Mouse (Mus musculus): ENCODE results near the gene Mei1.
"Not testable (repeated sequence)": the region's sequence is repeated elsewhere in the genome, so short reads cannot be mapped to it uniquely, and the experiment has no call there.

Gene Mei1

GRCm38 (mm10) chr15:82081161-82081560 is 11.4 kb downstream of the Mei1 start:
- in situ Hi-C loops (cut with MboI; ENCODE audit: low sequenced_read_pairs): no loop called here

- in situ Hi-C loops (cut with MboI; ENCODE audit: low sequenced_read_pairs): no loop called here
Measured at GRCm38 (mm10) chr15:82085606-82086005, 15.8 kb downstream of the Mei1 start.

GRCm38 (mm10) chr15:82086131-82086530 is 16.3 kb downstream of the Mei1 start:
- in situ Hi-C loops (cut with MboI; ENCODE audit: low sequenced_read_pairs): no loop called here

GRCm38 (mm10) chr15:82087266-82087665 is 17.5 kb downstream of the Mei1 start:
- in situ Hi-C loops (cut with MboI; ENCODE audit: low sequenced_read_pairs): no loop called here

GRCm38 (mm10) chr15:82091061-82091460 is 21.3 kb downstream of the Mei1 start:
- in situ Hi-C loops (cut with MboI; ENCODE audit: low sequenced_read_pairs): no loop called here

- in situ Hi-C loops (cut with MboI; ENCODE audit: low sequenced_read_pairs): no loop called here
Measured at GRCm38 (mm10) chr15:82106953-82107555, 37.3 kb downstream of the Mei1 start.

GRCm38 (mm10) chr15:82120544-82120943 is 50.7 kb downstream of the Mei1 start:
- in situ Hi-C loops (cut with MboI; ENCODE audit: low sequenced_read_pairs): no loop called here

- in situ Hi-C loops (cut with MboI; ENCODE audit: low sequenced_read_pairs): not testable (repeated sequence)
Measured at GRCm38 (mm10) chr15:82126690-82127089, 56.9 kb downstream of the Mei1 start.

- in situ Hi-C loops (cut with MboI; ENCODE audit: low sequenced_read_pairs): no loop called here
Measured at GRCm38 (mm10) chr15:82127426-82128374, 57.9 kb downstream of the Mei1 start, which contains the start of gene Ccdc134. Gene Ccdc134 (plus strand): TSS chr15:82127922.

GRCm38 (mm10) chr15:82128398-82128797 is 58.6 kb downstream of the Mei1 start:
- in situ Hi-C loops (cut with MboI; ENCODE audit: low sequenced_read_pairs): no loop called here

- in situ Hi-C loops (cut with MboI; ENCODE audit: low sequenced_read_pairs): no loop called here
Measured at GRCm38 (mm10) chr15:82130599-82130998, 60.8 kb downstream of the Mei1 start.

- in situ Hi-C loops (cut with MboI; ENCODE audit: low sequenced_read_pairs): no loop called here
Measured at GRCm38 (mm10) chr15:82135372-82135771, 65.6 kb downstream of the Mei1 start.

GRCm38 (mm10) chr15:82138565-82138964 is 68.8 kb downstream of the Mei1 start:
- in situ Hi-C loops (cut with MboI; ENCODE audit: low sequenced_read_pairs): no loop called here

- in situ Hi-C loops (cut with MboI; ENCODE audit: low sequenced_read_pairs): no loop called here
Measured at GRCm38 (mm10) chr15:82139196-82139595, 69.4 kb downstream of the Mei1 start.

- in situ Hi-C loops (cut with MboI; ENCODE audit: low sequenced_read_pairs): loop anchor here (5.0 kb wide), 1 partner anchor 97 kb away; no protein-coding TSS in a partner anchor
Measured at GRCm38 (mm10) chr15:82140355-82140754, 70.6 kb downstream of the Mei1 start.

- in situ Hi-C loops (cut with MboI; ENCODE audit: low sequenced_read_pairs): loop anchor here (5.0 kb wide), 1 partner anchor 93 kb away; no protein-coding TSS in a partner anchor
Measured at GRCm38 (mm10) chr15:82144157-82144556, 74.4 kb downstream of the Mei1 start.

- in situ Hi-C loops (cut with MboI; ENCODE audit: low sequenced_read_pairs): no loop called here
Measured at GRCm38 (mm10) chr15:82145408-82145807, 75.6 kb downstream of the Mei1 start.

- in situ Hi-C loops (cut with MboI; ENCODE audit: low sequenced_read_pairs): no loop called here
Measured at GRCm38 (mm10) chr15:82145851-82146769, 76.3 kb downstream of the Mei1 start.

- in situ Hi-C loops (cut with MboI; ENCODE audit: low sequenced_read_pairs): no loop called here
Measured at GRCm38 (mm10) chr15:82146770-82147610, 77.2 kb downstream of the Mei1 start, which contains the start of gene Srebf2. Gene Srebf2 (plus strand): TSS chr15:82147181.

- in situ Hi-C loops (cut with MboI; ENCODE audit: low sequenced_read_pairs): no loop called here
Measured at GRCm38 (mm10) chr15:82147611-82148111, 77.9 kb downstream of the Mei1 start.
